In the genomic region with DNA sequence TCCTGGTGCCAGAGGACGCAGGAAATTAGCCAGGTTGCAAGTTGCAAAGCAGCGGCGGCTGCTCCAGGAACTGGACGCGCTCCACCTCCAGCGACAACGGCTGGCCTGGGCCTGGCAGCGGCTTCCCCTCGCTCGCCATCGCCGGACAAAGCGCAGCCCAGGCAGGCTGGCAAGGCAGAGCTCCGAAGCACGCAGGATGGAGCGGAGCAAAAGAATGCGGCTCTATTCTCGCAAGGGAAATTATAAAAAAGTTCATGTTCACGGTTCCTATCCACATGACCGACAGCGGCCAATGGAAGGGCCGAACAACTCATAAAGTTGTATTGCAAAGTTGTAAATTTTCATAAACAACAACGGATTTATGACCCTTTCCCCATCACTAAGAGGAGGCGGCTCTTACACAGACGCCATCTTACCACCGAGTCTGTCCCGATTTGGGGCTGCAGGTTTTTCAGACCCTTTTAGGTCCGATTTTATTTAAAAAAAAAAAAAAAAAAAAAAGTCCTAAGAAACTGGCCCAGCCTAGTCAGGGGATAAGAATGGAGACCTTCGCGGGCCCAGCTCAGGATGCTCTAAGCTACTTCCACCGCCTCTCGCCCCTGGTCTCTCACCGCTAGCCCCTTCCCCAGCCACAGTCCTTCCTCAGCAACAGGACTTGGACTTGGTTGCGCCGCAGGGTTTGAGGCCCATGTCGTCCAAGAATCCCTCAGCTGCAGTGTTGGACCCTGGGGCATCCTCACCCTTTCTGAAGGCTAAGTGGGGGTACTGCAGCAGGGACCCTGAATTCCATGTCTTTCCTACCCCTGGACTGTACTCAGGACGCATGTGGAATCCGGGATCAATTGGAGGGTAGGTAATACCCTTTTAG, we compare ENCODE assay signal across 9 mouse cellular contexts. TPM values are rescaled to one million over a fixed set of nuclear protein-coding genes. Genes with fewer than 3 reads are reported as not detected.
A peak's percentile ranks its signal among the peaks of the same experiment; 100 is the strongest.
DNase-seq lines count a peak whose midpoint lies in the region; ATAC-seq lines count a peak whose summit lies in the region.
"Had no signal": no experiment of that assay in that cellular context is flagged by ENCODE, and none has a peak within 500 bp of the region (broad histone marks: within the 10 kb centered on the region; RNA-seq: fewer than 3 reads in every experiment).

A gene (minus strand): TSS at position 218 of the 868 bp plus-strand sequence.
A gene (minus strand): TSS at position 221 of the 868 bp plus-strand sequence.

- peak; percentile 68 for DNase-seq in neural tube, embryonic 11.5 days (ENCODE audit: low spot score)
- DNase-seq in neural tube, embryonic 10.5 days (ENCODE audit: extremely low spot score, low spot score): no peak
- DNase-seq in gastrocnemius, adult 18-20 months (ENCODE audit: low spot score): peak; percentile 78
- peak; percentile 33 for DNase-seq in lung, postnatal 36 days
- no peak for DNase-seq in yolk sac, embryonic 10.5 days (ENCODE audit: low spot score)
- no peak for DNase-seq in midbrain, embryonic 14.5 days

- H3K27me3 ChIP-seq in neural tube, embryonic 11.5 days (ENCODE audit: control insufficient read depth, insufficient read depth, low read length): peaks cover 4% of the 10 kb centered on the region; the same call in 1 of the 2 replicates
- H3K27me3 ChIP-seq in kidney, embryonic 14.5 days (ENCODE audit: control insufficient read depth, insufficient read depth, low read length): no peaks in the 10 kb centered on the region; the same call in 1 of the 2 replicates
- peaks cover 98% of the 10 kb centered on the region for H3K27me3 ChIP-seq in midbrain, embryonic 14.5 days (ENCODE audit: control insufficient read depth, insufficient read depth, low read length)

- peaks cover 28% of the 10 kb centered on the region for H3K4me1 ChIP-seq in neural tube, embryonic 11.5 days (ENCODE audit: control insufficient read depth, insufficient read depth, low read length)
- H3K4me1 ChIP-seq in kidney, embryonic 14.5 days (ENCODE audit: control insufficient read depth, insufficient read depth, low read length): peaks cover 29% of the 10 kb centered on the region
- 0 out of 2 replicates have a peak, but pooled peaks cover 3% of the 10 kb centered on the region for H3K4me1 ChIP-seq in midbrain, embryonic 14.5 days (ENCODE audit: control insufficient read depth, insufficient read depth, low read length)

- no peaks in the 10 kb centered on the region for H3K36me3 ChIP-seq in neural tube, embryonic 11.5 days (ENCODE audit: control insufficient read depth, insufficient read depth, low read length)
- no peaks in the 10 kb centered on the region; the same call in 1 of the 2 replicates for H3K36me3 ChIP-seq in kidney, embryonic 14.5 days (ENCODE audit: control insufficient read depth, insufficient read depth, low read length)
- H3K36me3 ChIP-seq in midbrain, embryonic 14.5 days (ENCODE audit: control insufficient read depth, insufficient read depth, low read length): no peaks in the 10 kb centered on the region

- WGBS in neural tube, embryonic 11.5 days: 4% methylated on average over 38 of the region's 38 CpGs
- WGBS in kidney, embryonic 14.5 days: 2% methylated on average over 38 of the region's 38 CpGs
- WGBS in midbrain, embryonic 14.5 days: 3% methylated on average over 38 of the region's 38 CpGs

- no peaks in the 10 kb centered on the region for H3K9me3 ChIP-seq in neural tube, embryonic 11.5 days (ENCODE audit: control insufficient read depth, low read length)
- H3K9me3 ChIP-seq in kidney, embryonic 14.5 days (ENCODE audit: control insufficient read depth, low read length): no peaks in the 10 kb centered on the region
- no peaks in the 10 kb centered on the region for H3K9me3 ChIP-seq in midbrain, embryonic 14.5 days (ENCODE audit: control insufficient read depth, low read length)

- peak; percentile 49; the same call in 1 of the 2 replicates for ATAC-seq in neural tube, embryonic 11.5 days (ENCODE audit: insufficient read depth, low FRiP score, low TSS enrichment)
- peak; percentile 63 for ATAC-seq in kidney, embryonic 14.5 days (ENCODE audit: low FRiP score, low TSS enrichment)
- ATAC-seq in monocyte, adult 5-6 weeks (replicated peaks; ENCODE audit: insufficient number of reproducible peaks, low FRiP score, low TSS enrichment, poor library complexity, severe bottlenecking): no peak
- ATAC-seq in midbrain, embryonic 14.5 days (ENCODE audit: low FRiP score, low TSS enrichment): no peak

- peak within 1 kb of the TSS; percentile 99 for H3K9ac ChIP-seq in neural tube, embryonic 11.5 days (ENCODE audit: low read length)
- peak within 1 kb of the TSS; percentile 91 for H3K9ac ChIP-seq in kidney, embryonic 14.5 days (ENCODE audit: low read depth, low read length)
- no peak within 1 kb of the TSS for H3K9ac ChIP-seq in midbrain, embryonic 14.5 days (replicated peaks; ENCODE audit: low read length)

- H3K4me3 ChIP-seq in neural tube, embryonic 11.5 days (ENCODE audit: low read depth, low read length): peak within 1 kb of the TSS; percentile 87
- H3K4me3 ChIP-seq in kidney, embryonic 14.5 days (ENCODE audit: low read length): peak within 1 kb of the TSS; percentile 89
- H3K4me3 ChIP-seq in midbrain, embryonic 14.5 days (replicated peaks; ENCODE audit: low read depth, low read length): no peak within 1 kb of the TSS

- H3K27ac ChIP-seq in neural tube, embryonic 11.5 days (ENCODE audit: low read depth, low read length): peak within 1 kb of the TSS; percentile 100
- H3K27ac ChIP-seq in kidney, embryonic 14.5 days (ENCODE audit: low read depth, low read length): peak within 1 kb of the TSS; percentile 95
- no peak within 1 kb of the TSS for H3K27ac ChIP-seq in midbrain, embryonic 14.5 days (replicated peaks; ENCODE audit: low read depth, low read length)

- H3K4me2 ChIP-seq in neural tube, embryonic 11.5 days (ENCODE audit: low read depth): peak within 1 kb of the TSS; percentile 99
- H3K4me2 ChIP-seq in kidney, embryonic 14.5 days (replicated peaks; ENCODE audit: low read depth, low read length): peak within 1 kb of the TSS; percentile 97
- no peak within 1 kb of the TSS for H3K4me2 ChIP-seq in midbrain, embryonic 14.5 days (ENCODE audit: low read length)

RNA-seq across cellular contexts. Expression of the first gene that starts in this region (rescaled TPM):
- 20.2 TPM in 2 replicates for polyA plus RNA-seq in neural tube, embryonic 11.5 days (2014; fragmentation: Nextera tagmentation; extraction: Ambion mirVana)
- 1 to 10 TPM; 1.6 to 3.0 TPM for total RNA-seq in gastrocnemius, adult 18-20 months (2021)
- polyA plus RNA-seq in kidney, embryonic 14.5 days (2014; fragmentation: Nextera tagmentation; extraction: Ambion mirVana): 9.7 and 13.6 TPM in 2 replicates
- 0.29 TPM in 1 of 3 replicates, not detected in the others for total RNA-seq in monocyte, adult 5-6 weeks (2017)
- not detected in 2 replicates for polyA plus RNA-seq in midbrain, embryonic 14.5 days (2014; fragmentation: Nextera tagmentation; extraction: Ambion mirVana)
- total RNA-seq: neutrophil, adult 5-6 weeks had no signal

RNA-seq across cellular contexts. Expression of the second gene that starts in this region (rescaled TPM):
- not detected in 2 replicates for polyA plus RNA-seq in neural tube, embryonic 11.5 days (2014; fragmentation: Nextera tagmentation; extraction: Ambion mirVana)
- under 1 TPM in 1 of 2 experiments, not detected in 1; 0.39 TPM for total RNA-seq in gastrocnemius, adult 18-20 months (2021)
- not detected in 2 replicates for polyA plus RNA-seq in kidney, embryonic 14.5 days (2014; fragmentation: Nextera tagmentation; extraction: Ambion mirVana)
- total RNA-seq in monocyte, adult 5-6 weeks (2017): 5.6 TPM in 1 of 3 replicates, not detected in the others
- not detected in 2 replicates for polyA plus RNA-seq in midbrain, embryonic 14.5 days (2014; fragmentation: Nextera tagmentation; extraction: Ambion mirVana)
- total RNA-seq: neutrophil, adult 5-6 weeks had no signal

Comparison
In these comparisons a context has a peak if more than half of its experiments do, and no peak if none do; other contexts are left out.
1. RNA of the first gene that starts in this region (polyA plus RNA-seq): 20.2 TPM in neural tube, embryonic 11.5 days and 9.7 to 13.6 TPM in kidney, embryonic 14.5 days; not detected in midbrain, embryonic 14.5 days; every median in the first group is over 10 times any median in the second.
2. DNase-seq: peak in neural tube, embryonic 11.5 days (single experiment), gastrocnemius, adult 18-20 months (single experiment) and lung, postnatal 36 days (single experiment); none in neural tube, embryonic 10.5 days (single experiment), yolk sac, embryonic 10.5 days (single experiment) and midbrain, embryonic 14.5 days (single experiment).
3. ATAC-seq: peak in neural tube, embryonic 11.5 days (single experiment) and kidney, embryonic 14.5 days (single experiment); none in monocyte, adult 5-6 weeks (single experiment) and midbrain, embryonic 14.5 days (single experiment).